Mouse (Mus musculus) layer of hippocampus, adult 18-20 months (tissue): Measurements from ENCODE around the gene Stk40. TPM values are rescaled to one million over a fixed set of nuclear protein-coding genes. Genes with fewer than 3 reads are reported as not detected.
"Not testable (repeated sequence)": the region's sequence is repeated elsewhere in the genome, so short reads cannot be mapped to it uniquely, and the experiment has no call there.

Experiments
- DNase-seq, 2 experiments: peaks; one replicate each; pipeline ENCODE4 v3.0.0; 2022; ENCODE audit warnings: low spot score in 2 of 2
- long read RNA-seq: library from polyadenylated mRNA; stranded (forward); transcript quantifications from one replicate; pipeline ENCODE4 v2.0.0, GENCODE M21; 2021
- total RNA-seq, 2 experiments: library from RNA; stranded (reverse); gene quantifications; 2 replicates each; pipeline ENCODE4 v1.2.3; 2021

Gene Stk40
- 10 to 100 TPM; 30.2 to 32.9 TPM for total RNA-seq
- long read RNA-seq, transcript Stk40-201 (11 exons, 3,492 nt): major isoform, 24 of 28 reads
- long read RNA-seq, partial matches to known transcripts: 4 of 28 reads
- long read RNA-seq, other reads (novel, unspliced or antisense): 0 of 28 reads

DNA sequence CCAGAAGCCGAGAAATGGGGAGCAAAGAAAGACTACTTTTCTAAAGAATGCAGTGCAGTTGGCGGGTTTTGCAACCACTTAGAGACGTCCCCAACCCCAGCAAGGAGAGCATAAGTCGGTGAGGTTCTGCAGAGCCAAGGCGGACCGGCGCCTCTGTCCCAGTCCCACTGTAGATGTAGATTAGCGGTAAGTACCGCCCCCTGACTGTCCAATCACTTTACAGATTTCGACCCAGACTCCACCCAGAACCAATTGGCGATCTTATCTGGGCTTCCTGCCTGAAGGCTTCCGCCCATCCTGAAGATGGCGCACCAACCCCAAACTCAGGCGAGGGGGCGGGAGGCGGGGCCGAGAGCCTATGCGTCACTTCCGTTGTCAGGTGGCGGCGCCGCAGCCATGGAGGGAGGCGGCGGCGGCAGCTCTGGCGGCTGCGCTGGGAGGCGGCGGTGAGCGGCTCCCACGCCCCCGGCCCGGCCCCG, at the start of gene Stk40:
Gene Stk40 (plus strand): TSS at position 368 of the 479 bp plus-strand sequence.
- DNase-seq: peak; percentile 95 to 97

GRCm38 (mm10) chr4:126057207-126058133, 46.3 kb upstream of the Stk40 start:
- DNase-seq: no peak

- DNase-seq: peak; percentile 91 to 97
These were observed 45.4 kb upstream of the Stk40 start, which contains the start of gene Oscp1 for GRCm38 (mm10) chr4:126058134-126058996. Oscp1 (plus strand) TSS chr4:126058565.

DNA sequence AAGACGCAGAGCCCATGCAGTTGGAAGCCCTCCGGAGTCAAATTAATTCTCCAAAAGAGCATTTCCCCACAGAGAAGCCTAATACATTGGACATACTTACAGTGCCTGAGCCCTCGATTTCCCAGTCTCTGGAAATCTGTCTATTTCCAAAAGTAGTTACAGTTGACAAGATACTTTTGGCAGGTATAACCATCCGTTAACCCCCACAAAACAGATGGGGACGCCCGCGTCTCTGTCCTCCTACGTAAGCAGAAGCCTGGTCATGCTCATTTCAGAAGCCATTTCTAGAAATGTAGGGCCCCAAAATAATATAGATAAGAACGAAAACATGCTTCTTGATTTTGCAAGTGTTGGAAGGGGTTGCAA, 44.8 kb upstream of the Stk40 start:
- DNase-seq: peak; percentile 78 to 87

GRCm38 (mm10) chr4:126062856-126063255, 40.9 kb upstream of the Stk40 start:
- DNase-seq: peak; percentile 16 to 37

- peak; percentile 35 to 73 for DNase-seq
These were observed 38.5 kb upstream of the Stk40 start for GRCm38 (mm10) chr4:126065241-126065640.

GRCm38 (mm10) chr4:126067401-126068077, 36.2 kb upstream of the Stk40 start:
- DNase-seq: peak in 1 of 2 experiments; percentile 24

GRCm38 (mm10) chr4:126068842-126069241, 34.9 kb upstream of the Stk40 start:
- no peak for DNase-seq

DNA sequence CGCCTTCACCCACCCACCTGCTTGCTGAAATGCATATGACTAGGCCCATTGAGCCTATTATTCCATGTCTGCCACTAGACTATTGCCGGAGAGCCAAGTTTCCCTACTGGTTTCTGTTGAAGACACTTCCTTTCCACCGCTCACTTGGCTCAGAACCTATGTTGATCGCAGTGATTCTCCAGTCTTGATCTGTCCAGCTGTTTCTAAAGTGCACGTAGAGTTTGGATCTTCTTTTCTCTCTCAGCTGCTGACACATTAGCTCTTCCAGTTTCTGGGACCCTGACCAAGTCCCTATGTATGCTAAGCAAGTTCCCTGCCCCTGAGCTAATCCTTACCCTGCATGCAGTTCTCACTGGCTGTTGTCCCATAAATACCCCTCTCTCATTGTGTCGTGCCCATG, 25.9 kb upstream of the Stk40 start:
- DNase-seq: no peak

DNA sequence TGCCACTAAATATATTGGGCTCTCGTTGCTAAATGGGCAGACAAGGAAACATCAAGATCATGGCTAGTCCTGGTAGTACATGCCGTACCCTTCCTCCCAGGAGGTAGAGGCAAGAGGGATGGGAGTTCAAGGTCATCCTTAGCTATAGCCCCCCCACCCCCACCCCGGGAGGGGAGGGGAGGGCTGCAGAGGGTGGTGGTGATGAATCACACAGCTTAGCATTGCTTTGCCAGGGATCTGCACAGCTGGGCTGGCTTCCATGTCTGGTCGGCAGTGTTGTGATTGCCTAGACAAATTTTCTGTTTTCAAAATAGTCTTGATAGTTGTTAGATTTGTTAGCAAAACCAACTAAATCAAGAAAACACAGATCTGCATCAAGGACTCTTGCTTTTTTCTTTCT, 24.5 kb upstream of the Stk40 start:
- DNase-seq: no peak

- no peak for DNase-seq
These were observed 22.2 kb upstream of the Stk40 start for GRCm38 (mm10) chr4:126081601-126082000.

DNA sequence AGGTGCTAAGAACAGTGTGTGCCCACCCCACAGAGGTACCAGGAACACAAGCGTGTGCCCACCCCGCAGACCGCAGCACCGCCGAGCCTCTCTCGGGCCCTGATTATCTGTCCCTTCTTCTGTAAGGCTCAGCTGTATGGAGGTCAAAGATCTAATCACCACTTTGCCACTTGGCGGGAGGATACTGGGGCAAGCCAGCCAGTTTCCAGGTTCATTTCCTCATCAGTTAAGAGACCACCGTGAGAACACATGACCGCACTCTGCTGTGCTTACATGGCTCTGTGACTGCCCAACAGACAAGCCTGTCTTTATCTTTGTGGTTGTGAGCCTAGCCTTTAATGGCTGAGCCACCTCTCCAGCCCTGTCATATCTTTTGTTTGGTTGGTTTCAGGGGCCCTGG, 20.7 kb upstream of the Stk40 start:
- DNase-seq: no peak

DNA sequence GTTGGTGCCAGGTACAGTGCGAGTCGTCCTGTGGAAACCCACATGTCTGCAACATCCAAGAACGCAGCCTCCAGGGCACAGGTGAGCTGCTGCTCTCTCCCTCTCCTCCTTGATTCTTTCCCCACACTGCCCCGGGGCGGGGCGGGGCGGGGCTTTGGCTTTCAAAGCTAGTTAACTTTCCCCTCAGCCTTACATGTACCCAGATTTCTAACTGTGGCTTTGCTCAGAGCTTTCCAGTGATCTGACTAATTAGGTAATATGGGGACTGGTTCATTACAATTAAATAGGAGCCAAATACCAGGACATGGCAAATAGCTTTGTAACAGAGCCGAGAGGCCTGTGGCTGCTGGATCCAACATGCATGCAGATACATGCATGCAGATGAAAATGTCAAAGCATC, 19.4 kb upstream of the Stk40 start:
- DNase-seq: no peak

GRCm38 (mm10) chr4:126085996-126086576, 17.7 kb upstream of the Stk40 start:
- DNase-seq: peak; percentile 56 to 84

- no peak for DNase-seq
These were observed 13.5 kb upstream of the Stk40 start for GRCm38 (mm10) chr4:126090101-126090847.

DNA sequence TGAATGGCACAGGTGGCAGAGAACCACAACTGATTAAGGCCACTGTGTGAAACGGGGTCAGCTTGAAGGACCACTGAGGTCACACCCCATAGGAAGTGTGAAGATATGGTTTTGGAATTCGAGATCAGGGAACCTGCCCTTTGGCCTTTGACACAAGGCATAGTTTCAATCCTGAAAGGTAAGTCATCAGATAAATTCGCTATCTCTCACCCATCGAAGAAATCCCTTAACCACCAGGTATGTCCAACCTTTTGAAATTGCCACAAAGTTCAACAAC, 13.0 kb upstream of the Stk40 start:
- DNase-seq: no peak

DNA sequence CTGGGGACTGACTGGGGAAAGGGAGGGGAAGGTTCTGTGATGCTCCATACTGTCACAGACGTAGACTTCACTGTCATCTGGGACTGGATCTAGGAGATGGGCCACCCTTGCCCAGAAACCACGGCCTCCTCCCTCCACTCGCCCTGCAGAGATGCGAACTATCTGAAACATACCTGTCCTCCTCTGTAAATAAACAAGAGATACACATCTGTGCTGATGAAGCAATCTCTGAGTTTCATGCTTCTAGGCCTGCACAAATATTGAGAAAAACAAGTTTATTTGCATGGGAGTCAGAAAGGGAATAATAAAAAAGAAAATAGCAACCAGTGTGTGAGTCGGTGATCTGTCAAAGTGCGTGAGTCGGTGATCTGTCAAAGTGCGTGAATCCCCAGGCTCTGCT, 11.9 kb upstream of the Stk40 start:
- DNase-seq: no peak

- not testable (repeated sequence) for DNase-seq
These were observed 7.9 kb upstream of the Stk40 start for GRCm38 (mm10) chr4:126095622-126096430.

- DNase-seq: peak; percentile 97 to 98
These were observed 7.2 kb upstream of the Stk40 start, which contains the start of gene Lsm10 for GRCm38 (mm10) chr4:126096464-126097111. Lsm10 (plus strand) TSS chr4:126096623.
